Mouse (Mus musculus) hindbrain, embryonic 10.5 days (tissue): ENCODE measurements at regions not wholly inside any gene's neighbourhood (a gene's known extent, or its start where the extent isn't known, plus 50 kb on each side); places are given as distances from the start of the nearest gene placed in this dataset.
A peak's percentile ranks its signal among the peaks of the same experiment; 100 is the strongest.

Experiments used
- DNase-seq: peaks from one replicate; pipeline ENCODE4 v3.0.0-alpha.2; 2017; ENCODE audit warnings: low spot score
- H3K27ac ChIP-seq: fragments of 300-500 bp; sonication (generic); 2 replicates; pipeline ENCODE4 v1.5.1; 2016; ENCODE audit warnings: mild to moderate bottlenecking, moderate library complexity
- H3K27me3 ChIP-seq: fragments of 300-500 bp; sonication (generic); 2 replicates; pipeline ENCODE4 v1.6.1; 2016; ENCODE audit warnings: mild to moderate bottlenecking; ENCODE audit not compliant: poor library complexity, insufficient read depth, severe bottlenecking
- H3K36me3 ChIP-seq: fragments of 300-500 bp; sonication (generic); 2 replicates; pipeline ENCODE4 v1.6.1; 2016; ENCODE audit warnings: mild to moderate bottlenecking, moderate library complexity
- H3K4me1 ChIP-seq: fragments of 300-500 bp; sonication (generic); replicated peaks from 2 replicates; pipeline ENCODE4 v1.6.1; 2016; ENCODE audit warnings: mild to moderate bottlenecking
- H3K4me3 ChIP-seq: fragments of 300-500 bp; sonication (generic); 2 replicates; pipeline ENCODE4 v1.5.1; 2016; ENCODE audit warnings: mild to moderate bottlenecking, moderate library complexity
- H3K9me3 ChIP-seq: fragments of 300-500 bp; sonication (generic); 2 replicates; pipeline ENCODE4 v1.6.1; 2016; ENCODE audit warnings: mild to moderate bottlenecking, moderate library complexity
- WGBS: fragments of 180-500 bp; shearing (Covaris S2); methylation state at CpG from one replicate; pipeline ENCODE4 v1.1.7; 2016; 5-methylcytosine and 5-hydroxymethylcytosine counted together

- no peaks in the 10 kb centered on the region for H3K36me3 ChIP-seq
- H3K4me3 ChIP-seq, result no peak overlapping the region
- DNase-seq, result no peak
- H3K4me1 ChIP-seq, result no peaks in the 10 kb centered on the region
- no peak overlapping the region for H3K27ac ChIP-seq
- no peaks in the 10 kb centered on the region for H3K27me3 ChIP-seq
- 89% methylated on average over 4 of the region's 4 CpGs for WGBS
- H3K9me3 ChIP-seq, result no peaks in the 10 kb centered on the region
These were observed 278.2 kb downstream of the Cbln4 start for GRCm38 (mm10) chr2:171765071-171765470.

- WGBS, result 68% methylated on average over 9 of the region's 9 CpGs
- Histone ChIP-seq H3K4me3 (no peak overlapping the region), H3K27ac (no peak overlapping the region), H3K36me3 (no peaks in the 10 kb centered on the region), H3K27me3 (no peaks in the 10 kb centered on the region), H3K9me3 (no peaks in the 10 kb centered on the region), H3K4me1 (no peaks in the 10 kb centered on the region)
- DNase-seq, result no peak
These were observed 289.8 kb downstream of the Cbln4 start for GRCm38 (mm10) chr2:171753502-171753901.

- no peak for DNase-seq
- Histone ChIP-seq H3K36me3 (no peaks in the 10 kb centered on the region), H3K4me1 (no peaks in the 10 kb centered on the region), H3K4me3 (no peak overlapping the region), H3K9me3 (peaks cover 8% of the 10 kb centered on the region; the same call in 1 of the 2 replicates), H3K27ac (no peak overlapping the region), H3K27me3 (no peaks in the 10 kb centered on the region)
- 7% methylated on average over 1 of the region's 1 CpGs for WGBS
These were observed 296.1 kb downstream of the Cbln4 start for GRCm38 (mm10) chr2:171747162-171747561.

- Histone ChIP-seq H3K36me3 (no peaks in the 10 kb centered on the region), H3K27ac (no peak overlapping the region), H3K27me3 (no peaks in the 10 kb centered on the region), H3K4me1 (no peaks in the 10 kb centered on the region), H3K4me3 (no peak overlapping the region), H3K9me3 (peaks cover 8% of the 10 kb centered on the region; the same call in 1 of the 2 replicates)
- 28% methylated on average over 2 of the region's 2 CpGs for WGBS
- DNase-seq, result peak; percentile 13
These were observed 300.2 kb downstream of the Cbln4 start for GRCm38 (mm10) chr2:171743111-171743510.

GRCm38 (mm10) chr2:171742706-171743105 is 300.6 kb downstream of the Cbln4 start:
- 74% methylated on average over 11 of the region's 11 CpGs for WGBS
- DNase-seq, result no peak
- Histone ChIP-seq H3K9me3 (peaks cover 8% of the 10 kb centered on the region; the same call in 1 of the 2 replicates), H3K36me3 (no peaks in the 10 kb centered on the region), H3K27ac (no peak overlapping the region), H3K4me3 (no peak overlapping the region), H3K27me3 (no peaks in the 10 kb centered on the region), H3K4me1 (no peaks in the 10 kb centered on the region)

- Histone ChIP-seq H3K27me3 (no peaks in the 10 kb centered on the region), H3K27ac (no peak overlapping the region), H3K9me3 (no peaks in the 10 kb centered on the region), H3K4me1 (no peaks in the 10 kb centered on the region), H3K4me3 (no peak overlapping the region), H3K36me3 (no peaks in the 10 kb centered on the region)
- DNase-seq, result no peak
- WGBS, result 92% methylated on average over 8 of the region's 8 CpGs
These were observed 305.5 kb downstream of the Cbln4 start for GRCm38 (mm10) chr2:171737761-171738160.

GRCm38 (mm10) chr2:171735061-171735490 is 308.2 kb downstream of the Cbln4 start:
- no peak for DNase-seq
- no peaks in the 10 kb centered on the region for H3K36me3 ChIP-seq
- H3K4me1 ChIP-seq, result no peaks in the 10 kb centered on the region
- no peaks in the 10 kb centered on the region for H3K9me3 ChIP-seq
- H3K27me3 ChIP-seq, result no peaks in the 10 kb centered on the region
- WGBS, result 92% methylated on average over 14 of the region's 14 CpGs
- H3K4me3 ChIP-seq, result no peak overlapping the region
- H3K27ac ChIP-seq, result no peak overlapping the region

- DNase-seq, result no peak
- no peak overlapping the region for H3K4me3 ChIP-seq
- no peak overlapping the region for H3K27ac ChIP-seq
- 88% methylated on average over 4 of the region's 4 CpGs for WGBS
- H3K4me1 ChIP-seq, result no peaks in the 10 kb centered on the region
- H3K9me3 ChIP-seq, result no peaks in the 10 kb centered on the region
- H3K27me3 ChIP-seq, result no peaks in the 10 kb centered on the region
- no peaks in the 10 kb centered on the region for H3K36me3 ChIP-seq
These were observed 308.7 kb downstream of the Cbln4 start for GRCm38 (mm10) chr2:171734634-171734987.

GRCm38 (mm10) chr2:171733965-171734633 is 309.2 kb downstream of the Cbln4 start:
- Histone ChIP-seq H3K4me1 (no peaks in the 10 kb centered on the region), H3K4me3 (no peak overlapping the region), H3K9me3 (no peaks in the 10 kb centered on the region), H3K27me3 (no peaks in the 10 kb centered on the region), H3K36me3 (no peaks in the 10 kb centered on the region), H3K27ac (no peak overlapping the region)
- WGBS, result 86% methylated on average over 14 of the region's 14 CpGs
- no peak for DNase-seq

- DNase-seq, result no peak
- Histone ChIP-seq H3K36me3 (no peaks in the 10 kb centered on the region), H3K4me3 (no peak overlapping the region), H3K27ac (no peak overlapping the region), H3K9me3 (no peaks in the 10 kb centered on the region), H3K4me1 (no peaks in the 10 kb centered on the region), H3K27me3 (no peaks in the 10 kb centered on the region)
- 72% methylated on average over 5 of the region's 5 CpGs for WGBS
These were observed 324.0 kb downstream of the Cbln4 start for GRCm38 (mm10) chr2:171719269-171719668.

GRCm38 (mm10) chr2:171718855-171719254 is 324.4 kb downstream of the Cbln4 start:
- no peak for DNase-seq
- Histone ChIP-seq H3K4me3 (no peak overlapping the region), H3K4me1 (no peaks in the 10 kb centered on the region), H3K36me3 (no peaks in the 10 kb centered on the region), H3K9me3 (no peaks in the 10 kb centered on the region), H3K27ac (no peak overlapping the region), H3K27me3 (no peaks in the 10 kb centered on the region)
- whole genome bisulfite sequencing, result 91% methylated on average over 5 of the region's 5 CpGs

- no peaks in the 10 kb centered on the region for H3K9me3 ChIP-seq
- no peaks in the 10 kb centered on the region for H3K27me3 ChIP-seq
- H3K4me1 ChIP-seq, result no peaks in the 10 kb centered on the region
- DNase-seq, result no peak
- no peaks in the 10 kb centered on the region for H3K36me3 ChIP-seq
- no peak overlapping the region for H3K4me3 ChIP-seq
- WGBS, result 77% methylated on average over 11 of the region's 11 CpGs
- no peak overlapping the region for H3K27ac ChIP-seq
These were observed 330.3 kb downstream of the Cbln4 start for GRCm38 (mm10) chr2:171712816-171713570.

GRCm38 (mm10) chr2:171693526-171693925 is 349.7 kb downstream of the Cbln4 start:
- Histone ChIP-seq H3K27me3 (no peaks in the 10 kb centered on the region), H3K4me3 (no peak overlapping the region), H3K27ac (no peak overlapping the region), H3K4me1 (peaks cover 2% of the 10 kb centered on the region; the same call in 1 of the 2 replicates), H3K36me3 (no peaks in the 10 kb centered on the region), H3K9me3 (no peaks in the 10 kb centered on the region)
- DNase-seq, result no peak
- WGBS, result 77% methylated on average over 5 of the region's 5 CpGs
